8 mouse cellular contexts compared by ENCODE assay signal in the genomic region with DNA sequence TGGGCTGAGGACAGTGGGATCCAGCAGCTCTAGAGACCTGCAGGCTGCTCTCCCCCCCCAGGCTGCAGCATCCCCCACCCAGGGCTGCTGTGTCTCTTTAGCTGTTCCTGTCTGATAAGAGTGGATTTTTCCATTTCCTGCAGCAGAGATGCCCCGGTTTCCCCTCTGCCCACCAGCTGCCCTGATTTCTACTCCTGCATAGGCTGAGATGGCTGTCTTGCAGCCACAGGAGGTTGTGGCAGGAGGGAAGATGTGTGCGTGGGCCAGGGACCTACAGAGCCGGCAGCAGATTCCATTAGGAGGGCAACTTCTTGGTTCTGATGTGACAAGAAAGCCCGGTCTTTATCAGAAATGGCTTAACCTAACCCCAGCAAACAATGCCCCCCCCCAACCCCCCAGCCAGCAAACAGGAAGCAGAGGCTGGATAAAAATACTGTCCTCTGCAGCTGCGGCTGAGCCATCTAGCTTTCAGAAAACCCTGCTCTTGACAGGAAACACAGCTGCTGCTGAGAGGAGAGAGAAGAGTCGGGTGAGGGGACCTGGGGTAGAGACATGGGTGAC. TPM values are rescaled to one million over a fixed set of nuclear protein-coding genes. Genes with fewer than 3 reads are reported as not detected.
A peak's percentile ranks its signal among the peaks of the same experiment; 100 is the strongest.
DNase-seq lines count a peak whose midpoint lies in the region; ATAC-seq and TF ChIP-seq lines count a peak whose summit lies in the region.

No protein-coding gene starts in this region.

- H3K27ac ChIP-seq in heart, embryonic 13.5 days (replicated peaks) = peak overlapping the region; percentile 72
- peak overlapping the region; percentile 97 for H3K27ac ChIP-seq in spleen, adult 2 months (ENCODE audit: insufficient read depth, low read length)
- H3K27ac ChIP-seq in liver, embryonic 13.5 days = no peak overlapping the region

- 0 out of 2 replicates have a peak overlapping the region, but pooled peaks have one; percentile 28 for H3K9ac ChIP-seq in heart, embryonic 13.5 days
- H3K9ac ChIP-seq in liver, embryonic 13.5 days = no peak overlapping the region

- 10% methylated on average over 6 of the region's 6 CpGs for WGBS in heart, embryonic 13.5 days
- WGBS in spleen, adult 2 months = under 1% methylated on average over 6 of the region's 6 CpGs
- 2% methylated on average over 6 of the region's 6 CpGs for WGBS in liver, embryonic 13.5 days (ENCODE audit: insufficient replicate concordance)

- H3K4me1 ChIP-seq in heart, embryonic 13.5 days = peaks cover 31% of the 10 kb centered on the region
- H3K4me1 ChIP-seq in spleen, adult 2 months (ENCODE audit: control insufficient read depth, insufficient read depth, insufficient read length) = peaks cover 46% of the 10 kb centered on the region; the same call in 1 of the 2 replicates
- H3K4me1 ChIP-seq in liver, embryonic 13.5 days (replicated peaks) = peaks cover 5% of the 10 kb centered on the region

- H3K36me3 ChIP-seq in heart, embryonic 13.5 days = no peaks in the 10 kb centered on the region
- H3K36me3 ChIP-seq in spleen, adult 2 months (ENCODE audit: control insufficient read depth, insufficient read depth, low read length) = peaks cover 4% of the 10 kb centered on the region; the same call in 1 of the 2 replicates
- no peaks in the 10 kb centered on the region for H3K36me3 ChIP-seq in liver, embryonic 13.5 days

- TF ChIP-seq POLR2A in spleen, adult 2 months (IDR thresholded peaks at IDR 0.05; ENCODE audit: low read depth, low read length) = peak; percentile 29; the same call in 1 of the 2 replicates

- no peak; the same call in 1 of the 2 replicates for ATAC-seq in heart, embryonic 13.5 days (ENCODE audit: extremely low read depth, insufficient number of reproducible peaks, low FRiP score, low TSS enrichment)
- 0 out of 2 replicates have a peak, but pooled peaks have one; percentile 36 for ATAC-seq in liver, embryonic 13.5 days (ENCODE audit: low read depth)

- H3K27me3 ChIP-seq in heart, embryonic 13.5 days (replicated peaks) = no peaks in the 10 kb centered on the region
- no peaks in the 10 kb centered on the region for H3K27me3 ChIP-seq in spleen, adult 2 months (ENCODE audit: control insufficient read depth, insufficient read depth, low read length)
- peaks cover 13% of the 10 kb centered on the region for H3K27me3 ChIP-seq in liver, embryonic 13.5 days

- H3K4me3 ChIP-seq in heart, embryonic 13.5 days = no peak overlapping the region
- peak overlapping the region; percentile 31; the same call in 1 of the 2 replicates for H3K4me3 ChIP-seq in spleen, adult 2 months (ENCODE audit: extremely low read depth, insufficient read depth, insufficient read length)
- no peak overlapping the region for H3K4me3 ChIP-seq in liver, embryonic 13.5 days (replicated peaks)

- peak overlapping the region; percentile 26 for H3K4me2 ChIP-seq in heart, embryonic 13.5 days
- no peak overlapping the region for H3K4me2 ChIP-seq in liver, embryonic 13.5 days

- DNase-seq in heart, adult 8-10 months (ENCODE audit: low spot score) = no peak
- peak in 1 of 2 experiments; percentile 76 for DNase-seq in spleen, adult 2 months (ENCODE audit: low read depth in 1 of 2, low spot score in 2 of 2)
- DNase-seq in spleen, adult 12 weeks (ENCODE audit: low spot score) = no peak
- no peak for DNase-seq in liver, embryonic 13.5 days
- peak; percentile 80 to 85 for DNase-seq in thymus, postnatal 36 days
- no peak for DNase-seq in right cerebral cortex, postnatal 4 days
- DNase-seq in embryo, embryonic 9.5 days (ENCODE audit: extremely low spot score) = no peak

- no peak for TF ChIP-seq CTCF in spleen, adult 2 months (IDR thresholded peaks at IDR 0.05; ENCODE audit: extremely low read depth, insufficient read depth, insufficient read length, insufficient replicate concordance)

- no peaks in the 10 kb centered on the region for H3K9me3 ChIP-seq in heart, embryonic 13.5 days
- H3K9me3 ChIP-seq in liver, embryonic 13.5 days (replicated peaks) = no peaks in the 10 kb centered on the region

RNA-seq across cellular contexts. Expression of a gene that starts 44.8 kb away (rescaled TPM):
- 56.7 and 56.9 TPM in 2 replicates for polyA plus RNA-seq in heart, embryonic 13.5 days (2015; fragmentation: Nextera tagmentation; extraction: Ambion mirVana)
- total RNA-seq in heart, adult 8-10 months (2022) = 1 to 10 TPM in 1 of 4 experiments, under 1 TPM in 3; 0.22 to 1.6 (median 0.54) TPM
- polyA plus RNA-seq in spleen, adult 2 months (2012; rRNA removed) = 2.9 and 5.5 TPM in 2 replicates
- 15.7 and 18.1 TPM in 2 replicates for polyA plus RNA-seq in liver, embryonic 13.5 days (2015; fragmentation: Nextera tagmentation; extraction: Ambion mirVana)

RNA-seq across cellular contexts. Expression of a gene that starts 57.9 kb away (rescaled TPM):
- polyA plus RNA-seq in heart, embryonic 13.5 days (2015; fragmentation: Nextera tagmentation; extraction: Ambion mirVana) = 4.5 and 4.9 TPM in 2 replicates
- 10 to 100 TPM in 2 of 4 experiments, 1 to 10 TPM in 2; 7.8 to 12.3 (median 10.1) TPM for total RNA-seq in heart, adult 8-10 months (2022)
- 17.6 and 18.6 TPM in 2 replicates for polyA plus RNA-seq in spleen, adult 2 months (2012; rRNA removed)
- 1.3 TPM in 2 replicates for polyA plus RNA-seq in liver, embryonic 13.5 days (2015; fragmentation: Nextera tagmentation; extraction: Ambion mirVana)

Comparison
In these comparisons a context has a peak if more than half of its experiments do, and no peak if none do; other contexts are left out.
1. DNase-seq: peak in thymus, postnatal 36 days (2 of 2); none in heart, adult 8-10 months (single experiment), spleen, adult 12 weeks (single experiment), liver, embryonic 13.5 days (single experiment), right cerebral cortex, postnatal 4 days (single experiment) and embryo, embryonic 9.5 days (single experiment).